Mouse (Mus musculus): ENCODE data around the gene Ccdc34. TPM values are rescaled to one million over a fixed set of nuclear protein-coding genes. Genes with fewer than 3 reads are reported as not detected.

Ccdc34 gene
- total RNA-seq, 1 experiment: 14.5 TPM

- Histone ChIP-seq H3K4me1 (ENCODE audit: control insufficient read depth in 2 of 2, insufficient read depth in 2 of 2, low read length in 2 of 2, poor library complexity in 1 of 2) (no peaks in the 10 kb centered on the region), H3K4me3 (ENCODE audit: insufficient read depth in 1 of 2, low read depth in 1 of 2, low read length in 2 of 2, poor library complexity in 1 of 2, severe bottlenecking in 1 of 2) (no peak overlapping the region), H3K9me3 (ENCODE audit: control insufficient read depth, insufficient read depth, low read depth, low read length) (no peaks in the 10 kb centered on the region), H3K36me3 (ENCODE audit: control insufficient read depth, insufficient read depth, low read length, poor library complexity, severe bottlenecking) (peaks cover 3% of the 10 kb centered on the region; the same call in 1 of the 2 replicates), H3K9ac (ENCODE audit: insufficient read depth, low read depth, low read length, poor library complexity, severe bottlenecking) (no peak overlapping the region), H3K27ac (ENCODE audit: insufficient read depth, low read depth, low read length, poor library complexity, severe bottlenecking) (no peak overlapping the region)
- no peak for DNase-seq (ENCODE audit: low read depth, low spot score)
- in situ Hi-C loops (cut with MboI; ENCODE audit: low sequenced_read_pairs in 2 of 2, unreplicated experiment in 2 of 2): no loop called here
- TF ChIP-seq CHD2 (IDR thresholded peaks at IDR 0.05; ENCODE audit: low read depth, low read length) (no peak), HCFC1 (IDR thresholded peaks at IDR 0.05; ENCODE audit: borderline replicate concordance, insufficient read depth, low read length) (no peak), ZC3H11A (IDR thresholded peaks at IDR 0.05; ENCODE audit: borderline replicate concordance, low read depth, low read length) (no peak), ZNF384 (IDR thresholded peaks at IDR 0.05; ENCODE audit: low read depth, low read length) (no peak), MAFK (IDR thresholded peaks at IDR 0.05; ENCODE audit: insufficient read depth, low read depth, low read length) (no peak)
These were observed 25.5 kb downstream of the Ccdc34 start for GRCm38 (mm10) chr2:110042861-110043760.

GRCm38 (mm10) chr2:110058424-110058823 lies 40.8 kb downstream of the Ccdc34 start:
- H3K4me1 ChIP-seq (ENCODE audit: control insufficient read depth in 2 of 2, insufficient read depth in 2 of 2, low read length in 2 of 2, poor library complexity in 1 of 2): no peaks in the 10 kb centered on the region
- no peaks in the 10 kb centered on the region for H3K36me3 ChIP-seq (ENCODE audit: control insufficient read depth, insufficient read depth, low read length, poor library complexity, severe bottlenecking)
- no peak overlapping the region for H3K27ac ChIP-seq (ENCODE audit: insufficient read depth, low read depth, low read length, poor library complexity, severe bottlenecking)
- no peak overlapping the region for H3K4me3 ChIP-seq (ENCODE audit: insufficient read depth in 1 of 2, low read depth in 1 of 2, low read length in 2 of 2, poor library complexity in 1 of 2, severe bottlenecking in 1 of 2)
- no peak for DNase-seq (ENCODE audit: low read depth, low spot score)
- in situ Hi-C loops (cut with MboI; ENCODE audit: low sequenced_read_pairs in 2 of 2, unreplicated experiment in 2 of 2): no loop called here
- H3K9me3 ChIP-seq (ENCODE audit: control insufficient read depth, insufficient read depth, low read depth, low read length): no peaks in the 10 kb centered on the region
- H3K9ac ChIP-seq (ENCODE audit: insufficient read depth, low read depth, low read length, poor library complexity, severe bottlenecking): no peak overlapping the region
- TF ChIP-seq HCFC1 (IDR thresholded peaks at IDR 0.05; ENCODE audit: borderline replicate concordance, insufficient read depth, low read length) (no peak), ZC3H11A (IDR thresholded peaks at IDR 0.05; ENCODE audit: borderline replicate concordance, low read depth, low read length) (no peak), CHD2 (IDR thresholded peaks at IDR 0.05; ENCODE audit: low read depth, low read length) (no peak), MAFK (IDR thresholded peaks at IDR 0.05; ENCODE audit: insufficient read depth, low read depth, low read length) (no peak), ZNF384 (IDR thresholded peaks at IDR 0.05; ENCODE audit: low read depth, low read length) (no peak)

DNA sequence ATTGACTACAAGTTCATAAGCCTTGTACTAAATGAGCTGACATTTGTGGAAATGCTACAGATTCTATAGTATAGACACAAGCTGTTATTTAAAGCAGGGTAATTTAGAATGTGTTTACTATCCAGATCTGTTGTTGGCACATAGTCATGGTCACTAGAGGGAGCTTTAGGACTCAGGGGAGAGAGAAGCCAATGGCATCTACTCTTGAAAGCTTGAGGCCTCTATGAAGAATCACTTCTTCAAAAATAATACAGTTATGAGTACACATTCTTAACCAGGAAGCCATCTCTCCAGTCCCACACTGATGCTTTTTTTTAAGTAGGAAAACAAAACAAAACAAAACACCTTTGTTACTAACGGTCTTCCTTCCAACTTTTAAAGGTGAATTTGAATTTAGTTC lies 45.5 kb downstream of the Ccdc34 start:
- in situ Hi-C loops (cut with MboI; ENCODE audit: low sequenced_read_pairs in 2 of 2, unreplicated experiment in 2 of 2): no loop called here
- DNase-seq (ENCODE audit: low read depth, low spot score): no peak
- Histone ChIP-seq H3K36me3 (ENCODE audit: control insufficient read depth, insufficient read depth, low read length, poor library complexity, severe bottlenecking) (no peaks in the 10 kb centered on the region), H3K4me3 (ENCODE audit: insufficient read depth in 1 of 2, low read depth in 1 of 2, low read length in 2 of 2, poor library complexity in 1 of 2, severe bottlenecking in 1 of 2) (no peak overlapping the region), H3K4me1 (ENCODE audit: control insufficient read depth in 2 of 2, insufficient read depth in 2 of 2, low read length in 2 of 2, poor library complexity in 1 of 2) (no peaks in the 10 kb centered on the region), H3K9ac (ENCODE audit: insufficient read depth, low read depth, low read length, poor library complexity, severe bottlenecking) (no peak overlapping the region), H3K27ac (ENCODE audit: insufficient read depth, low read depth, low read length, poor library complexity, severe bottlenecking) (no peak overlapping the region), H3K9me3 (ENCODE audit: control insufficient read depth, insufficient read depth, low read depth, low read length) (no peaks in the 10 kb centered on the region)
- TF ChIP-seq HCFC1 (IDR thresholded peaks at IDR 0.05; ENCODE audit: borderline replicate concordance, insufficient read depth, low read length): no peak
- no peak for TF ChIP-seq MAFK (IDR thresholded peaks at IDR 0.05; ENCODE audit: insufficient read depth, low read depth, low read length)
- TF ChIP-seq ZC3H11A (IDR thresholded peaks at IDR 0.05; ENCODE audit: borderline replicate concordance, low read depth, low read length): no peak
- no peak for TF ChIP-seq ZNF384 (IDR thresholded peaks at IDR 0.05; ENCODE audit: low read depth, low read length)
- no peak for TF ChIP-seq CHD2 (IDR thresholded peaks at IDR 0.05; ENCODE audit: low read depth, low read length)

DNA sequence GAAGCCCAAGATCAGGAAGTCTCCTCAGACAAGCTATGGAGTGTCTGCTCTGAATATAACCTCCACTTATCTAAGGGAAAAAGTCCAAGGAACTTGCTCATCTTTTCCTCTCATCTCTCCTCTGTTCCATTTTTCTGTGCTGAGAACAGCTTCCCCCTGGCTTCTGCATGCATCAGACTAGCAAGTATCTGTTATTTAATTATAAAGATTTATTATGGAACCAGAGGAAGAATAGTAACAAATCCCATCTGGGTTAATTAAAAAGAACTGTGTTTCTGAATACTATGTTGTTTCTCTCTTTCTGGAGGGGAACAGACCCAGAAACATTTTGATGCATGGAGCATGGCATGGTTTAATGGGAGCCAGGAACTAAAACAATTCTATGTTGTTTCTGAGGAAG lies 51.3 kb downstream of the Ccdc34 start:
- in situ Hi-C loops (cut with MboI; ENCODE audit: low sequenced_read_pairs in 2 of 2, unreplicated experiment in 2 of 2): no loop called here
- no peak overlapping the region for H3K9ac ChIP-seq (ENCODE audit: insufficient read depth, low read depth, low read length, poor library complexity, severe bottlenecking)
- H3K27ac ChIP-seq (ENCODE audit: insufficient read depth, low read depth, low read length, poor library complexity, severe bottlenecking): no peak overlapping the region
- no peak for DNase-seq (ENCODE audit: low read depth, low spot score)
- no peaks in the 10 kb centered on the region for H3K9me3 ChIP-seq (ENCODE audit: control insufficient read depth, insufficient read depth, low read depth, low read length)
- no peak for TF ChIP-seq CHD2 (IDR thresholded peaks at IDR 0.05; ENCODE audit: low read depth, low read length)
- TF ChIP-seq ZC3H11A (IDR thresholded peaks at IDR 0.05; ENCODE audit: borderline replicate concordance, low read depth, low read length): no peak
- TF ChIP-seq HCFC1 (IDR thresholded peaks at IDR 0.05; ENCODE audit: borderline replicate concordance, insufficient read depth, low read length): no peak
- no peak for TF ChIP-seq MAFK (IDR thresholded peaks at IDR 0.05; ENCODE audit: insufficient read depth, low read depth, low read length)
- no peak for TF ChIP-seq ZNF384 (IDR thresholded peaks at IDR 0.05; ENCODE audit: low read depth, low read length)
- no peaks in the 10 kb centered on the region for H3K36me3 ChIP-seq (ENCODE audit: control insufficient read depth, insufficient read depth, low read length, poor library complexity, severe bottlenecking)
- H3K4me1 ChIP-seq (ENCODE audit: control insufficient read depth in 2 of 2, insufficient read depth in 2 of 2, low read length in 2 of 2, poor library complexity in 1 of 2): no peaks in the 10 kb centered on the region
- H3K4me3 ChIP-seq (ENCODE audit: insufficient read depth in 1 of 2, low read depth in 1 of 2, low read length in 2 of 2, poor library complexity in 1 of 2, severe bottlenecking in 1 of 2): no peak overlapping the region
